Mouse (Mus musculus) liver, postnatal 0 days (tissue): ENCODE data around the gene Best2. TPM values are rescaled to one million over a fixed set of nuclear protein-coding genes. Genes with fewer than 3 reads are reported as not detected.
A peak's percentile ranks its signal among the peaks of the same experiment; 100 is the strongest.

Experiments
- ATAC-seq: fragments of 200-750 bp; cut with Nextera tagmentation; 2 replicates; pipeline ENCODE4 v1.8.0; 2017; ENCODE audit warnings: mild to moderate bottlenecking, moderate library complexity
- DNase-seq: peaks from one replicate; pipeline ENCODE4 v3.0.0-alpha.2; 2016
- H3K27ac ChIP-seq: fragments of 300-500 bp; sonication (generic); 2 replicates; pipeline ENCODE4 v1.5.1; 2014; ENCODE audit warnings: antibody characterized with exemption, moderate library complexity, mild to moderate bottlenecking, low read depth
- H3K27me3 ChIP-seq: fragments of 300-500 bp; sonication (generic); 2 replicates; pipeline ENCODE4 v1.6.1; 2014; ENCODE audit warnings: low read length, control low read depth, mixed read lengths; ENCODE audit not compliant: insufficient read depth
- H3K36me3 ChIP-seq: fragments of 300-500 bp; sonication (generic); replicated peaks from 2 replicates; pipeline ENCODE4 v1.6.1; 2014; ENCODE audit warnings: mild to moderate bottlenecking, control low read depth, low read length, moderate library complexity, mixed read lengths; ENCODE audit not compliant: insufficient read depth
- H3K4me1 ChIP-seq: fragments of 300-500 bp; sonication (generic); 2 replicates; pipeline ENCODE4 v1.6.1; 2014; ENCODE audit warnings: antibody characterized with exemption, mild to moderate bottlenecking, control low read depth; ENCODE audit not compliant: insufficient read depth
- H3K4me2 ChIP-seq: fragments of 300-500 bp; sonication (generic); 2 replicates; pipeline ENCODE4 v1.6.1; 2014; ENCODE audit warnings: low read depth, mild to moderate bottlenecking, low read length, moderate library complexity, mixed read lengths
- H3K4me3 ChIP-seq: fragments of 300-500 bp; sonication (generic); 2 replicates; pipeline ENCODE4 v1.5.1; 2014; ENCODE audit warnings: low read depth, low read length
- H3K9ac ChIP-seq: fragments of 300-500 bp; sonication (generic); replicated peaks from 2 replicates; pipeline ENCODE4 v1.6.1; 2014; ENCODE audit warnings: mild to moderate bottlenecking, moderate library complexity
- H3K9me3 ChIP-seq: fragments of 300-500 bp; sonication (generic); 2 replicates; pipeline ENCODE4 v1.6.1; 2016; ENCODE audit warnings: mild to moderate bottlenecking, control low read depth, low read length, mixed read lengths
- CTCF ChIP-seq: sonication (generic); IDR thresholded peaks from 2 replicates; pipeline ENCODE4 v1.5.1; 2016; ENCODE audit warnings: antibody characterized with exemption, low read depth
- EP300 ChIP-seq: IDR thresholded peaks from 2 replicates; pipeline ENCODE4 v1.6.1; 2016; ENCODE audit warnings: antibody characterized with exemption, low read depth, mild to moderate bottlenecking
- WGBS: fragments of 180-500 bp; shearing (Covaris S2); extraction: QIAGEN DNeasy Blood & Tissue Kit; methylation state at CpG from one replicate; pipeline ENCODE4 v1.1.7; 2014; ENCODE audit not compliant: insufficient replicate concordance; 5-methylcytosine and 5-hydroxymethylcytosine counted together
- polyA plus RNA-seq: library from polyadenylated mRNA; unstranded; fragments of >200 nt; fragmentation: Nextera tagmentation; extraction: Ambion mirVana; gene quantifications from 2 replicates; pipeline ENCODE4 v1.2.1, GENCODE M21; 2015

Best2 gene
- polyA plus RNA-seq, 1 experiment from 2014 or later: not detected

- H3K4me3 ChIP-seq: peak overlapping the region; percentile 63
- no peaks in the 10 kb centered on the region for H3K9me3 ChIP-seq
- peaks cover 27% of the 10 kb centered on the region for H3K4me1 ChIP-seq
- ATAC-seq: peak; percentile 62
- WGBS: 4% methylated on average over 15 of the region's 15 CpGs
- H3K4me2 ChIP-seq: peak overlapping the region; percentile 97
- H3K36me3 ChIP-seq: no peaks in the 10 kb centered on the region
- peak overlapping the region; percentile 96 for H3K27ac ChIP-seq
- peak; percentile 85 for DNase-seq
- H3K9ac ChIP-seq: peak overlapping the region; percentile 82
- no peaks in the 10 kb centered on the region for H3K27me3 ChIP-seq
- TF ChIP-seq EP300: no peak
These were observed 23.5 kb downstream of the Best2 start for GRCm38 (mm10) chr8:84990836-84991235.

- peak within 1 kb of the TSS; percentile 63 for H3K4me3 ChIP-seq
- peaks cover 32% of the 10 kb centered on the region for H3K4me1 ChIP-seq
- peak; percentile 85 for ATAC-seq
- peak; percentile 99 for DNase-seq
- H3K27me3 ChIP-seq: no peaks in the 10 kb centered on the region
- H3K9ac ChIP-seq: peak within 1 kb of the TSS; percentile 82
- no peaks in the 10 kb centered on the region for H3K9me3 ChIP-seq
- peak within 1 kb of the TSS; percentile 97 for H3K4me2 ChIP-seq
- H3K27ac ChIP-seq: peak within 1 kb of the TSS; percentile 96
- TF ChIP-seq CTCF (peak; percentile 100), EP300 (no peak; the same call in 1 of the 2 replicates)
- H3K36me3 ChIP-seq: no peaks in the 10 kb centered on the region
- WGBS: under 1% methylated on average over 25 of the region's 28 CpGs
These were observed 24.0 kb downstream of the Best2 start, which contains the start of gene Hook2 for GRCm38 (mm10) chr8:84990349-84990748. Hook2 (plus strand) TSS chr8:84990603.

- WGBS: 0% methylated on average over 15 of the region's 15 CpGs
- peaks cover 37% of the 10 kb centered on the region for H3K4me1 ChIP-seq
- DNase-seq: peak; percentile 94
These were observed 24.5 kb downstream of the Best2 start for GRCm38 (mm10) chr8:84989810-84990209.

GRCm38 (mm10) chr8:84989311-84989731 lies 25.0 kb downstream of the Best2 start:
- peak overlapping the region; percentile 96 for H3K27ac ChIP-seq
- peak; percentile 16 for ATAC-seq
- peak overlapping the region; percentile 63 for H3K4me3 ChIP-seq
- no peaks in the 10 kb centered on the region for H3K9me3 ChIP-seq
- WGBS: 10% methylated on average over 15 of the region's 15 CpGs
- DNase-seq: peak; percentile 76
- peak overlapping the region; percentile 97 for H3K4me2 ChIP-seq
- no peak for TF ChIP-seq EP300
- TF ChIP-seq CTCF: no peak
- H3K9ac ChIP-seq: peak overlapping the region; percentile 82
- H3K4me1 ChIP-seq: peaks cover 42% of the 10 kb centered on the region
- no peaks in the 10 kb centered on the region for H3K36me3 ChIP-seq
- H3K27me3 ChIP-seq: no peaks in the 10 kb centered on the region

More at GRCm38 (mm10) chr8:84989810-84990209, 24.5 kb downstream of the Best2 start:
- no peaks in the 10 kb centered on the region for H3K36me3 ChIP-seq
- ATAC-seq: peak; percentile 70
- H3K27me3 ChIP-seq: no peaks in the 10 kb centered on the region
- peak overlapping the region; percentile 63 for H3K4me3 ChIP-seq
- H3K27ac ChIP-seq: peak overlapping the region; percentile 96
- H3K4me2 ChIP-seq: peak overlapping the region; percentile 97
- no peaks in the 10 kb centered on the region for H3K9me3 ChIP-seq
- TF ChIP-seq CTCF (peak; percentile 95), EP300 (peak; percentile 36; the same call in 1 of the 2 replicates)
- H3K9ac ChIP-seq: peak overlapping the region; percentile 82

- Histone ChIP-seq H3K27me3 (no peaks in the 10 kb centered on the region), H3K4me1 (peaks cover 54% of the 10 kb centered on the region), H3K27ac (no peak overlapping the region), H3K36me3 (no peaks in the 10 kb centered on the region), H3K9ac (no peak overlapping the region), H3K4me2 (no peak overlapping the region), H3K4me3 (no peak overlapping the region), H3K9me3 (no peaks in the 10 kb centered on the region)
- WGBS: 66% methylated on average over 2 of the region's 2 CpGs
- DNase-seq (no peak), ATAC-seq (no peak)
- no peak for TF ChIP-seq CTCF
These were observed 26.4 kb downstream of the Best2 start for GRCm38 (mm10) chr8:84987903-84988302.

GRCm38 (mm10) chr8:84987388-84987787 lies 26.9 kb downstream of the Best2 start:
- 71% methylated on average over 5 of the region's 5 CpGs for WGBS
- DNase-seq (no peak), ATAC-seq (no peak)
- peaks cover 59% of the 10 kb centered on the region for H3K4me1 ChIP-seq
- TF ChIP-seq EP300 (no peak), CTCF (no peak)
- H3K9me3 ChIP-seq: no peaks in the 10 kb centered on the region
- no peak overlapping the region for H3K4me2 ChIP-seq
- no peak overlapping the region for H3K4me3 ChIP-seq
- H3K27me3 ChIP-seq: no peaks in the 10 kb centered on the region
- no peak overlapping the region for H3K9ac ChIP-seq
- H3K36me3 ChIP-seq: no peaks in the 10 kb centered on the region
- no peak overlapping the region for H3K27ac ChIP-seq
